Mouse (Mus musculus) CH12.LX (cell line): Measurements from ENCODE around the gene Nsun3. TPM values are rescaled to one million over a fixed set of nuclear protein-coding genes. Genes with fewer than 3 reads are reported as not detected.

Source experiments
- DNase-seq: peaks from one replicate; pipeline ENCODE4 v3.0.0-alpha.2; 2013; ENCODE audit errors: extremely low read depth
- H3K27ac ChIP-seq: 2 replicates; pipeline ENCODE4 v1.5.1; 2012; ENCODE audit warnings: low read depth, mild to moderate bottlenecking, control low read depth, moderate library complexity; ENCODE audit not compliant: insufficient read depth
- H3K27me3 ChIP-seq: replicated peaks from 2 replicates; pipeline ENCODE3; 2012; ENCODE audit warnings: inconsistent platforms
- H3K36me3 ChIP-seq, 2 experiments: replicated peaks in 1 of 2; 2 replicates each; pipeline versions ENCODE3 to v1.6.1; 2012; ENCODE audit warnings: inconsistent platforms in 1 of 2, low read length in 1 of 2, mild to moderate bottlenecking in 1 of 2, mixed read lengths in 1 of 2, moderate library complexity in 1 of 2; ENCODE audit not compliant: control insufficient read depth in 1 of 2, insufficient read depth in 1 of 2
- H3K4me1 ChIP-seq, 2 experiments: 2 replicates each; pipeline ENCODE4 v1.6.1; 2012; ENCODE audit warnings: inconsistent platforms in 1 of 2, moderate library complexity in 1 of 2; ENCODE audit not compliant: insufficient read depth in 2 of 2, control insufficient read depth in 1 of 2
- H3K4me2 ChIP-seq: 2 replicates; pipeline ENCODE4 v1.6.1; 2012; ENCODE audit warnings: low read depth, mild to moderate bottlenecking, control low read depth; ENCODE audit not compliant: poor library complexity, insufficient read depth, severe bottlenecking
- H3K4me3 ChIP-seq, 3 experiments: fragments of 150-350 bp in 1 of 3; sonication (generic) in 1 of 3; replicated peaks in 1 of 3; 2 replicates each; pipeline versions ENCODE3 to v1.5.1; 2011 to 2012; ENCODE audit warnings: low read depth in 2 of 3, low read length in 2 of 3, mild to moderate bottlenecking in 2 of 3, moderate library complexity in 2 of 3, control low read depth in 1 of 3, improper control_type of control experiment in 1 of 3, inconsistent platforms in 1 of 3, mixed read lengths in 1 of 3; ENCODE audit not compliant: poor library complexity in 1 of 3
- H3K79me2 ChIP-seq: replicated peaks from 2 replicates; pipeline ENCODE4 v1.6.1; 2012; ENCODE audit warnings: mild to moderate bottlenecking, moderate library complexity; ENCODE audit not compliant: control insufficient read depth, poor library complexity, insufficient read depth, severe bottlenecking; ENCODE audit errors: extremely low read depth
- H3K9ac ChIP-seq: 2 replicates; pipeline ENCODE4 v1.6.1; 2012; ENCODE audit warnings: low read depth, mild to moderate bottlenecking, control low read depth, moderate library complexity; ENCODE audit not compliant: insufficient read depth
- H3K9me3 ChIP-seq: replicated peaks from 2 replicates; pipeline ENCODE3; 2012; ENCODE audit warnings: low read length, inconsistent platforms, mixed read lengths
- CHD1 ChIP-seq: IDR thresholded peaks from 2 replicates; pipeline ENCODE4 v1.6.1; 2012; ENCODE audit warnings: low read depth, low read length, improper control_type of control experiment, inconsistent platforms
- CTCF ChIP-seq, 2 experiments: IDR thresholded peaks in 1 of 2; conservative IDR thresholded peaks in 1 of 2; 2 replicates each; pipeline ENCODE4 v1.5.1; 2011 to 2012; ENCODE audit warnings: low read depth in 2 of 2, low read length in 2 of 2, improper control_type of control experiment in 1 of 2, inconsistent platforms in 1 of 2, mild to moderate bottlenecking in 1 of 2, moderate library complexity in 1 of 2
- E2F4 ChIP-seq: IDR thresholded peaks from 2 replicates; pipeline ENCODE4 v1.6.1; 2011; ENCODE audit warnings: low read depth, low read length, improper control_type of control experiment; ENCODE audit not compliant: insufficient replicate concordance
- ELF1 ChIP-seq: IDR thresholded peaks from 2 replicates; pipeline ENCODE4 v1.6.1; 2014; ENCODE audit warnings: low read depth, mild to moderate bottlenecking, inconsistent platforms, low read length, improper control_type of control experiment
- EP300 ChIP-seq: IDR thresholded peaks from 2 replicates; pipeline ENCODE4 v1.6.1; 2011; ENCODE audit warnings: low read length, improper control_type of control experiment
- ETS1 ChIP-seq: conservative IDR thresholded peaks from 2 replicates; pipeline ENCODE4 v1.6.1; 2012; ENCODE audit warnings: low read depth, mild to moderate bottlenecking, inconsistent platforms, low read length, improper control_type of control experiment, moderate library complexity
- GABPA ChIP-seq: IDR thresholded peaks from 2 replicates; pipeline ENCODE4 v1.6.1; 2012; ENCODE audit warnings: low read depth, low read length, improper control_type of control experiment, inconsistent platforms; ENCODE audit not compliant: insufficient replicate concordance
- HCFC1 ChIP-seq: IDR thresholded peaks from 2 replicates; pipeline ENCODE4 v1.6.1; 2012; ENCODE audit warnings: low read depth, mild to moderate bottlenecking, inconsistent platforms, low read length, improper control_type of control experiment
- JUN ChIP-seq: IDR thresholded peaks from 2 replicates; pipeline ENCODE4 v1.6.1; 2011; ENCODE audit warnings: low read depth, mild to moderate bottlenecking, low read length, improper control_type of control experiment, moderate library complexity; ENCODE audit not compliant: insufficient read depth
- MAFK ChIP-seq: IDR thresholded peaks from 2 replicates; pipeline ENCODE4 v1.6.1; 2011; ENCODE audit warnings: low read length, improper control_type of control experiment; ENCODE audit not compliant: insufficient replicate concordance
- MAZ ChIP-seq: IDR thresholded peaks from 2 replicates; pipeline ENCODE4 v1.6.1; 2012; ENCODE audit warnings: low read depth, mild to moderate bottlenecking, inconsistent platforms, low read length, improper control_type of control experiment, moderate library complexity
- MEF2A ChIP-seq: IDR thresholded peaks from 2 replicates; pipeline ENCODE4 v1.6.1; 2014; ENCODE audit warnings: low read depth, mild to moderate bottlenecking, inconsistent platforms, low read length, improper control_type of control experiment, borderline replicate concordance
- MYC ChIP-seq: IDR thresholded peaks from 2 replicates; pipeline ENCODE4 v1.6.1; 2011; ENCODE audit warnings: low read depth, mild to moderate bottlenecking, improper control_type of control experiment, low read length
- NELFE ChIP-seq: IDR thresholded peaks from 2 replicates; pipeline ENCODE4 v1.6.1; 2011; ENCODE audit warnings: low read depth, low read length, improper control_type of control experiment
- NRF1 ChIP-seq: IDR thresholded peaks from 2 replicates; pipeline ENCODE4 v1.6.1; 2014; ENCODE audit warnings: low read depth, mild to moderate bottlenecking, inconsistent platforms, low read length, improper control_type of control experiment, moderate library complexity
- PAX5 ChIP-seq: IDR thresholded peaks from 2 replicates; pipeline ENCODE4 v1.6.1; 2012; ENCODE audit warnings: low read length, inconsistent platforms, mixed read lengths
- POLR2A ChIP-seq: IDR thresholded peaks from 2 replicates; pipeline ENCODE4 v1.6.1; 2011; ENCODE audit warnings: low read depth, mild to moderate bottlenecking, improper control_type of control experiment, low read length
- POLR2AphosphoS2 ChIP-seq: IDR thresholded peaks from 2 replicates; pipeline ENCODE4 v1.6.1; 2011; ENCODE audit warnings: low read depth, low read length, improper control_type of control experiment
- RAD21 ChIP-seq: IDR thresholded peaks from 2 replicates; pipeline ENCODE4 v1.6.1; 2011; ENCODE audit warnings: low read depth, mild to moderate bottlenecking, low read length, improper control_type of control experiment, moderate library complexity
- RCOR1 ChIP-seq: conservative IDR thresholded peaks from 2 replicates; pipeline ENCODE4 v1.6.1; 2012; ENCODE audit warnings: low read depth, mild to moderate bottlenecking, inconsistent platforms, low read length, improper control_type of control experiment
- SMC3 ChIP-seq: IDR thresholded peaks from 2 replicates; pipeline ENCODE4 v1.6.1; 2011; ENCODE audit warnings: low read depth, low read length, improper control_type of control experiment
- TBP ChIP-seq: conservative IDR thresholded peaks from 2 replicates; pipeline ENCODE4 v1.6.1; 2011; ENCODE audit warnings: low read depth, low read length, improper control_type of control experiment
- TCF12 ChIP-seq: IDR thresholded peaks from 2 replicates; pipeline ENCODE4 v1.6.1; 2014; ENCODE audit warnings: low read depth, mild to moderate bottlenecking, inconsistent platforms, low read length, improper control_type of control experiment
- UBTF ChIP-seq: IDR thresholded peaks from 2 replicates; pipeline ENCODE4 v1.6.1; 2012; ENCODE audit warnings: low read depth, mild to moderate bottlenecking, inconsistent platforms, low read length, improper control_type of control experiment, moderate library complexity
- USF1 ChIP-seq: IDR thresholded peaks from 2 replicates; pipeline ENCODE4 v1.6.1; 2014; ENCODE audit warnings: low read depth, mild to moderate bottlenecking, inconsistent platforms, low read length, improper control_type of control experiment
- USF2 ChIP-seq: conservative IDR thresholded peaks from 2 replicates; pipeline ENCODE4 v1.6.1; 2011; ENCODE audit warnings: low read depth, low read length, improper control_type of control experiment
- ZC3H11A ChIP-seq: IDR thresholded peaks from 2 replicates; pipeline ENCODE4 v1.6.1; 2012; ENCODE audit warnings: low read depth, mild to moderate bottlenecking, inconsistent platforms, low read length, improper control_type of control experiment
- ZKSCAN1 ChIP-seq: IDR thresholded peaks from 2 replicates; pipeline ENCODE4 v1.6.1; 2012; ENCODE audit warnings: low read depth, inconsistent platforms, low read length, improper control_type of control experiment, borderline replicate concordance
- dilution Hi-C: fragments of 300-500 bp; cut with MboI; formaldehyde crosslinking; loops from 2 replicates; pipeline ENCODE4 v1.14.3; 2020; ENCODE audit warnings: low sequenced_read_pairs; ENCODE audit not compliant: extremely low pct_unique_long_range_greater_than_20kb, extremely low pct_ligation_motif_present
- in situ Hi-C: fragments of 300-500 bp; cut with MboI; formaldehyde crosslinking; loops from 3 replicates; pipeline ENCODE4 v1.14.3; 2019; ENCODE audit warnings: low sequenced_read_pairs, low pct_ligation_motif_present, low pct_unique_long_range_greater_than_20kb, mixed read lengths
- polyA plus RNA-seq: library from polyadenylated mRNA; unstranded; fragments of >175 nt; gene quantifications from 2 replicates; pipeline ENCODE4 v1.2.1, GENCODE M21; 2012; ENCODE audit warnings: low read depth; ENCODE audit not compliant: insufficient read length
- total RNA-seq, 2 experiments: library from RNA; depleted of rRNA; stranded (reverse); fragments of 300-350 nt in 1 of 2; fragments of >200 nt in 1 of 2; gene quantifications; 2 replicates each; pipeline ENCODE4 v1.2.3; 2012 to 2014

Gene Nsun3
- total and polyA plus RNA-seq, 3 experiments, result 8.4 to 15.3 (median 11.6) TPM

- Histone ChIP-seq H3K36me3 (peaks cover 3% of the 10 kb centered on the region in 2 experiments), H3K4me3 (no peak overlapping the region), H3K27me3 (no peaks in the 10 kb centered on the region), H3K9me3 (no peaks in the 10 kb centered on the region), H3K4me2 (peak overlapping the region; percentile 0; the same call in 1 of the 2 replicates), H3K79me2 (no peaks in the 10 kb centered on the region), H3K4me1 (peaks cover 10 to 34% of the 10 kb centered on the region in 2 experiments), H3K27ac (no peak overlapping the region), H3K9ac (no peak overlapping the region)
- DNase-seq, result no peak
- dilution Hi-C loops, result no loop called here
- TF ChIP-seq MAFK (no peak), CHD1 (no peak)
- TF ChIP-seq, all 38 proteins: peak for 0
- in situ Hi-C loops, result loop anchor here (25.0 kb wide), 1 partner anchor 320 kb away; no protein-coding TSS in a partner anchor
These were observed 45.4 kb upstream of the Nsun3 start for GRCm38 (mm10) chr16:62832027-62832426.

- peak; percentile 69 for DNase-seq
- no peaks in the 10 kb centered on the region for H3K79me2 ChIP-seq
- peaks cover 0 to 3% of the 10 kb centered on the region in 2 experiments; a peak in 1 of 4 replicates for H3K4me1 ChIP-seq
- H3K27ac ChIP-seq, result no peak overlapping the region
- dilution Hi-C loops (no loop called here), in situ Hi-C loops (loop anchor here (25.0 kb wide), 1 partner anchor 314 kb away; no protein-coding TSS in a partner anchor)
- H3K4me3 ChIP-seq, result no peak overlapping the region
- H3K27me3 ChIP-seq, result no peaks in the 10 kb centered on the region
- no peak overlapping the region for H3K4me2 ChIP-seq
- no peaks in the 10 kb centered on the region for H3K9me3 ChIP-seq
- no peak for TF ChIP-seq ELF1
- no peak for TF ChIP-seq TBP
- TF ChIP-seq MYC, result no peak
- TF ChIP-seq MAFK, result no peak
- no peak for TF ChIP-seq JUN
- no peak for TF ChIP-seq POLR2AphosphoS2
- TF ChIP-seq HCFC1, result no peak
- peak; percentile 85 for TF ChIP-seq RAD21
- no peak for TF ChIP-seq NELFE
- no peak for TF ChIP-seq GABPA
- no peak for TF ChIP-seq ETS1
- no peak for TF ChIP-seq POLR2A
- no peak for TF ChIP-seq USF1
- TF ChIP-seq MAZ, result no peak
- no peak for TF ChIP-seq NRF1
- TF ChIP-seq ZKSCAN1, result no peak
- TF ChIP-seq CTCF (conservative IDR thresholded peaks at IDR 0.05 in 1 of 2, IDR thresholded peaks at IDR 0.05 in 1 of 2; ENCODE audit: low read depth in 2 of 2, low read length in 2 of 2), result peak; percentile 87 to 88
- no peak for TF ChIP-seq USF2
- TF ChIP-seq UBTF, result no peak
- no peak for TF ChIP-seq EP300
- no peak for TF ChIP-seq MEF2A
- TF ChIP-seq TCF12, result no peak
- TF ChIP-seq SMC3, result peak; percentile 66
- no peak for TF ChIP-seq E2F4
- TF ChIP-seq ZC3H11A, result no peak
- no peak for TF ChIP-seq PAX5
- no peak for TF ChIP-seq RCOR1
- H3K9ac ChIP-seq, result no peak overlapping the region
- peaks cover 3 to 18% of the 10 kb centered on the region in 2 experiments for H3K36me3 ChIP-seq
These were observed 39.8 kb upstream of the Nsun3 start for GRCm38 (mm10) chr16:62826156-62827001.
